Mouse (Mus musculus): ENCODE data around the gene Utrn. TPM values are rescaled to one million over a fixed set of nuclear protein-coding genes. Genes with fewer than 3 reads are reported as not detected.

Utrn gene
- 19.8 and 23.0 TPM in 2 replicates for polyA plus RNA-seq (2014; fragmentation: Nextera tagmentation; extraction: Ambion mirVana)

GRCm38 (mm10) chr10:12869029-12869671 is at the start of gene Utrn:
Utrn (minus strand) TSS chr10:12869365.
- peak; percentile 84 for ATAC-seq (replicated peaks; ENCODE audit: low FRiP score)
- WGBS: under 1% methylated on average over 70 of the region's 77 CpGs
- H3K27ac ChIP-seq (ENCODE audit: low read depth, low read length): peak within 1 kb of the TSS; percentile 90
- no peaks in the 10 kb centered on the region for H3K27me3 ChIP-seq (replicated peaks; ENCODE audit: control insufficient read depth, insufficient read depth, low read length)
- H3K4me1 ChIP-seq (replicated peaks; ENCODE audit: control insufficient read depth, insufficient read depth, low read length): peaks cover 7% of the 10 kb centered on the region
- peak; percentile 89 for DNase-seq (ENCODE audit: low spot score)
- peak within 1 kb of the TSS; percentile 87 for H3K9ac ChIP-seq (ENCODE audit: low read depth, low read length)
- H3K4me3 ChIP-seq (ENCODE audit: low read depth, low read length): peak within 1 kb of the TSS; percentile 70
- H3K4me2 ChIP-seq: peak within 1 kb of the TSS; percentile 96
- H3K9me3 ChIP-seq (ENCODE audit: control insufficient read depth, low read length): no peaks in the 10 kb centered on the region
- H3K36me3 ChIP-seq (ENCODE audit: control insufficient read depth, insufficient read depth, low read length): no peaks in the 10 kb centered on the region

GRCm38 (mm10) chr10:12917626-12918025 is 48.5 kb upstream of the Utrn start:
- Histone ChIP-seq H3K27me3 (replicated peaks; ENCODE audit: control insufficient read depth, insufficient read depth, low read length) (no peaks in the 10 kb centered on the region), H3K4me2 (no peak overlapping the region), H3K36me3 (ENCODE audit: control insufficient read depth, insufficient read depth, low read length) (no peaks in the 10 kb centered on the region), H3K4me1 (replicated peaks; ENCODE audit: control insufficient read depth, insufficient read depth, low read length) (no peaks in the 10 kb centered on the region), H3K4me3 (ENCODE audit: low read depth, low read length) (no peak overlapping the region), H3K9ac (ENCODE audit: low read depth, low read length) (no peak overlapping the region), H3K27ac (ENCODE audit: low read depth, low read length) (no peak overlapping the region), H3K9me3 (ENCODE audit: control insufficient read depth, low read length) (no peaks in the 10 kb centered on the region)
- DNase-seq (ENCODE audit: low spot score) (no peak), ATAC-seq (replicated peaks; ENCODE audit: low FRiP score) (no peak)
- WGBS: 72% methylated on average over 1 of the region's 1 CpGs

- Histone ChIP-seq H3K27ac (ENCODE audit: low read depth, low read length) (no peak overlapping the region), H3K36me3 (ENCODE audit: control insufficient read depth, insufficient read depth, low read length) (no peaks in the 10 kb centered on the region), H3K9ac (ENCODE audit: low read depth, low read length) (no peak overlapping the region), H3K9me3 (ENCODE audit: control insufficient read depth, low read length) (no peaks in the 10 kb centered on the region), H3K27me3 (replicated peaks; ENCODE audit: control insufficient read depth, insufficient read depth, low read length) (no peaks in the 10 kb centered on the region), H3K4me1 (replicated peaks; ENCODE audit: control insufficient read depth, insufficient read depth, low read length) (no peaks in the 10 kb centered on the region), H3K4me2 (no peak overlapping the region), H3K4me3 (ENCODE audit: low read depth, low read length) (no peak overlapping the region)
- DNase-seq (ENCODE audit: low spot score) (no peak), ATAC-seq (replicated peaks; ENCODE audit: low FRiP score) (no peak)
- 91% methylated on average over 6 of the region's 6 CpGs for WGBS
Observed at GRCm38 (mm10) chr10:12916376-12916775, 47.2 kb upstream of the Utrn start.

- Histone ChIP-seq H3K4me2 (no peak overlapping the region), H3K4me3 (ENCODE audit: low read depth, low read length) (no peak overlapping the region), H3K36me3 (ENCODE audit: control insufficient read depth, insufficient read depth, low read length) (no peaks in the 10 kb centered on the region), H3K4me1 (replicated peaks; ENCODE audit: control insufficient read depth, insufficient read depth, low read length) (no peaks in the 10 kb centered on the region), H3K9me3 (ENCODE audit: control insufficient read depth, low read length) (no peaks in the 10 kb centered on the region), H3K9ac (ENCODE audit: low read depth, low read length) (no peak overlapping the region), H3K27ac (ENCODE audit: low read depth, low read length) (no peak overlapping the region), H3K27me3 (replicated peaks; ENCODE audit: control insufficient read depth, insufficient read depth, low read length) (no peaks in the 10 kb centered on the region)
- WGBS: 66% methylated on average over 7 of the region's 7 CpGs
- no peak for ATAC-seq (replicated peaks; ENCODE audit: low FRiP score)
- no peak for DNase-seq (ENCODE audit: low spot score)
Observed at GRCm38 (mm10) chr10:12915826-12916225, 46.7 kb upstream of the Utrn start.

GRCm38 (mm10) chr10:12914203-12914602 is 45.0 kb upstream of the Utrn start:
- H3K27me3 ChIP-seq (replicated peaks; ENCODE audit: control insufficient read depth, insufficient read depth, low read length): no peaks in the 10 kb centered on the region
- no peaks in the 10 kb centered on the region for H3K4me1 ChIP-seq (replicated peaks; ENCODE audit: control insufficient read depth, insufficient read depth, low read length)
- 83% methylated on average over 1 of the region's 1 CpGs for WGBS
- H3K9ac ChIP-seq (ENCODE audit: low read depth, low read length): no peak overlapping the region
- no peak overlapping the region for H3K27ac ChIP-seq (ENCODE audit: low read depth, low read length)
- H3K9me3 ChIP-seq (ENCODE audit: control insufficient read depth, low read length): no peaks in the 10 kb centered on the region
- DNase-seq (ENCODE audit: low spot score) (no peak), ATAC-seq (replicated peaks; ENCODE audit: low FRiP score) (no peak; the same call in 1 of the 2 replicates)
- no peaks in the 10 kb centered on the region for H3K36me3 ChIP-seq (ENCODE audit: control insufficient read depth, insufficient read depth, low read length)
- no peak overlapping the region for H3K4me3 ChIP-seq (ENCODE audit: low read depth, low read length)
- H3K4me2 ChIP-seq: no peak overlapping the region

GRCm38 (mm10) chr10:12911981-12912530 is 42.9 kb upstream of the Utrn start:
- H3K4me3 ChIP-seq (ENCODE audit: low read depth, low read length): no peak overlapping the region
- no peaks in the 10 kb centered on the region for H3K36me3 ChIP-seq (ENCODE audit: control insufficient read depth, insufficient read depth, low read length)
- no peak for ATAC-seq (replicated peaks; ENCODE audit: low FRiP score)
- H3K9ac ChIP-seq (ENCODE audit: low read depth, low read length): no peak overlapping the region
- H3K27me3 ChIP-seq (replicated peaks; ENCODE audit: control insufficient read depth, insufficient read depth, low read length): no peaks in the 10 kb centered on the region
- WGBS: 47% methylated on average over 11 of the region's 11 CpGs
- no peaks in the 10 kb centered on the region for H3K9me3 ChIP-seq (ENCODE audit: control insufficient read depth, low read length)
- no peaks in the 10 kb centered on the region for H3K4me1 ChIP-seq (replicated peaks; ENCODE audit: control insufficient read depth, insufficient read depth, low read length)
- no peak for DNase-seq (ENCODE audit: low spot score)
- no peak overlapping the region for H3K27ac ChIP-seq (ENCODE audit: low read depth, low read length)
- peak overlapping the region; percentile 21; the same call in 1 of the 2 replicates for H3K4me2 ChIP-seq

- no peaks in the 10 kb centered on the region for H3K9me3 ChIP-seq (ENCODE audit: control insufficient read depth, low read length)
- no peaks in the 10 kb centered on the region for H3K4me1 ChIP-seq (replicated peaks; ENCODE audit: control insufficient read depth, insufficient read depth, low read length)
- DNase-seq (ENCODE audit: low spot score) (no peak), ATAC-seq (replicated peaks; ENCODE audit: low FRiP score) (no peak)
- H3K4me3 ChIP-seq (ENCODE audit: low read depth, low read length): no peak overlapping the region
- no peak overlapping the region for H3K9ac ChIP-seq (ENCODE audit: low read depth, low read length)
- 90% methylated on average over 13 of the region's 13 CpGs for WGBS
- H3K4me2 ChIP-seq: peak overlapping the region; percentile 21; the same call in 1 of the 2 replicates
- H3K27ac ChIP-seq (ENCODE audit: low read depth, low read length): no peak overlapping the region
- H3K27me3 ChIP-seq (replicated peaks; ENCODE audit: control insufficient read depth, insufficient read depth, low read length): no peaks in the 10 kb centered on the region
- no peaks in the 10 kb centered on the region for H3K36me3 ChIP-seq (ENCODE audit: control insufficient read depth, insufficient read depth, low read length)
Observed at GRCm38 (mm10) chr10:12911451-12911850, 42.3 kb upstream of the Utrn start.

- DNase-seq (ENCODE audit: low spot score) (no peak), ATAC-seq (replicated peaks; ENCODE audit: low FRiP score) (no peak)
- WGBS: 91% methylated on average over 2 of the region's 2 CpGs
Observed at GRCm38 (mm10) chr10:12909891-12910290, 40.7 kb upstream of the Utrn start.

GRCm38 (mm10) chr10:12909179-12909578 is 40.0 kb upstream of the Utrn start:
- WGBS: 78% methylated on average over 1 of the region's 1 CpGs
- H3K27me3 ChIP-seq (replicated peaks; ENCODE audit: control insufficient read depth, insufficient read depth, low read length): no peaks in the 10 kb centered on the region
- no peak overlapping the region for H3K9ac ChIP-seq (ENCODE audit: low read depth, low read length)
- no peaks in the 10 kb centered on the region for H3K9me3 ChIP-seq (ENCODE audit: control insufficient read depth, low read length)
- no peak overlapping the region for H3K4me3 ChIP-seq (ENCODE audit: low read depth, low read length)
- no peaks in the 10 kb centered on the region for H3K36me3 ChIP-seq (ENCODE audit: control insufficient read depth, insufficient read depth, low read length)
- no peak overlapping the region for H3K27ac ChIP-seq (ENCODE audit: low read depth, low read length)
- no peaks in the 10 kb centered on the region for H3K4me1 ChIP-seq (replicated peaks; ENCODE audit: control insufficient read depth, insufficient read depth, low read length)
- H3K4me2 ChIP-seq: no peak overlapping the region
- DNase-seq (ENCODE audit: low spot score): no peak
- ATAC-seq (replicated peaks; ENCODE audit: low FRiP score): no peak

More at GRCm38 (mm10) chr10:12909891-12910290, 40.7 kb upstream of the Utrn start:
- Histone ChIP-seq H3K4me1 (replicated peaks; ENCODE audit: control insufficient read depth, insufficient read depth, low read length) (no peaks in the 10 kb centered on the region), H3K36me3 (ENCODE audit: control insufficient read depth, insufficient read depth, low read length) (no peaks in the 10 kb centered on the region), H3K9ac (ENCODE audit: low read depth, low read length) (no peak overlapping the region), H3K4me3 (ENCODE audit: low read depth, low read length) (no peak overlapping the region), H3K4me2 (no peak overlapping the region), H3K27ac (ENCODE audit: low read depth, low read length) (no peak overlapping the region), H3K27me3 (replicated peaks; ENCODE audit: control insufficient read depth, insufficient read depth, low read length) (no peaks in the 10 kb centered on the region), H3K9me3 (ENCODE audit: control insufficient read depth, low read length) (no peaks in the 10 kb centered on the region)

Data from liver, embryonic 11.5 days (tissue).